Mouse (Mus musculus) stomach, embryonic 15.5 days (tissue): Measurements from ENCODE around the gene Tmem211. TPM values are rescaled to one million over a fixed set of nuclear protein-coding genes. Genes with fewer than 3 reads are reported as not detected.

Experiments
- ATAC-seq: fragments of 200-750 bp; cut with Nextera tagmentation; 2 replicates; pipeline ENCODE4 v1.8.0; 2017; ENCODE audit warnings: low read depth, moderate number of reproducible peaks, moderate TSS enrichment; ENCODE audit not compliant: insufficient read depth, low FRiP score
- H3K27ac ChIP-seq: fragments of 300-500 bp; sonication (generic); 2 replicates; pipeline ENCODE4 v1.5.1; 2015; ENCODE audit warnings: mild to moderate bottlenecking, inconsistent platforms
- H3K27me3 ChIP-seq: fragments of 300-500 bp; sonication (generic); replicated peaks from 2 replicates; pipeline ENCODE4 v1.6.1; 2015; ENCODE audit warnings: inconsistent platforms
- H3K36me3 ChIP-seq: fragments of 300-500 bp; sonication (generic); 2 replicates; pipeline ENCODE4 v1.6.1; 2015; ENCODE audit warnings: inconsistent platforms
- H3K4me1 ChIP-seq: fragments of 300-500 bp; sonication (generic); 2 replicates; pipeline ENCODE4 v1.6.1; 2015; ENCODE audit warnings: inconsistent platforms
- H3K4me2 ChIP-seq: fragments of 300-500 bp; sonication (generic); 2 replicates; pipeline ENCODE4 v1.6.1; 2015; ENCODE audit warnings: mild to moderate bottlenecking, inconsistent platforms
- H3K4me3 ChIP-seq: fragments of 300-500 bp; sonication (generic); replicated peaks from 2 replicates; pipeline ENCODE4 v1.5.1; 2015; ENCODE audit warnings: inconsistent platforms
- H3K9ac ChIP-seq: fragments of 300-500 bp; sonication (generic); 2 replicates; pipeline ENCODE4 v1.6.1; 2015; ENCODE audit warnings: inconsistent platforms
- H3K9me3 ChIP-seq: fragments of 300-500 bp; sonication (generic); 2 replicates; pipeline ENCODE4 v1.6.1; 2016; ENCODE audit warnings: inconsistent platforms
- WGBS: fragments of 180-500 bp; shearing (Covaris S2); methylation state at CpG from one replicate; pipeline ENCODE4 v1.1.7; 2015; 5-methylcytosine and 5-hydroxymethylcytosine counted together
- polyA plus RNA-seq: library from polyadenylated mRNA; unstranded; fragments of >200 nt; fragmentation: Nextera tagmentation; extraction: Ambion mirVana; gene quantifications from 2 replicates; pipeline ENCODE4 v1.2.1, GENCODE M21; 2015

Tmem211 gene
- 0.48 and 0.57 TPM in 2 replicates for polyA plus RNA-seq

DNA sequence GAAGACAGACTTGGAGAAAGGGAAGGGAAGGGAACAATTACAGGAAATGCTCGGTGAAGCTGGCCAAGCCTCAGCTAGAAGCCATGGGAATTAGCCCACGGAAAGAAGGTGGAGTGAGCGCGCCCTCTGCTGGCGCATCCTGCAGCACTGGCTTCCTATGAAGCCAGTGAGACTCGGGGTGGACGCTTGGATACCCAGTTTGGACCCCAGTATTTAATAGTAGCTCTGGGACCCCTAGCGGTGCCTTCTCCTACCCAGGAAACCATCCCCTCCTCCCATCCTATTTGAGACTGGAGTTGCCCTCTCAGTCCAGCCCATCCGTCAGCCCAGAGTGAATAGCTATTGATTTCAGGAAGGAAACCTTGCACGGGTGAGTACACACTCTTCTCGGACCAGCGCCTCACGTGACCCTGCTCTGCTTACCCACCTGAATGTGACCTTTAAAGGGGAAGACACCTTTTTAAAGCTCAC is at the start of gene Tmem211:
Tmem211 (plus strand) TSS at position 278 of the 471 bp plus-strand sequence.
- Histone ChIP-seq H3K4me1 (peaks cover 16% of the 10 kb centered on the region), H3K36me3 (no peaks in the 10 kb centered on the region), H3K4me3 (peak within 1 kb of the TSS; percentile 26), H3K9ac (no peak within 1 kb of the TSS), H3K4me2 (peak within 1 kb of the TSS; percentile 54), H3K27me3 (no peaks in the 10 kb centered on the region), H3K9me3 (no peaks in the 10 kb centered on the region), H3K27ac (peak within 1 kb of the TSS; percentile 40)
- under 1% methylated on average over 13 of the region's 13 CpGs for WGBS
- peak; percentile 72 for ATAC-seq

- H3K9me3 ChIP-seq: no peaks in the 10 kb centered on the region
- H3K4me1 ChIP-seq: peaks cover 10% of the 10 kb centered on the region; the same call in 1 of the 2 replicates
These were observed 47.3 kb upstream of the Tmem211 start for GRCm38 (mm10) chr5:113179451-113179842.

DNA sequence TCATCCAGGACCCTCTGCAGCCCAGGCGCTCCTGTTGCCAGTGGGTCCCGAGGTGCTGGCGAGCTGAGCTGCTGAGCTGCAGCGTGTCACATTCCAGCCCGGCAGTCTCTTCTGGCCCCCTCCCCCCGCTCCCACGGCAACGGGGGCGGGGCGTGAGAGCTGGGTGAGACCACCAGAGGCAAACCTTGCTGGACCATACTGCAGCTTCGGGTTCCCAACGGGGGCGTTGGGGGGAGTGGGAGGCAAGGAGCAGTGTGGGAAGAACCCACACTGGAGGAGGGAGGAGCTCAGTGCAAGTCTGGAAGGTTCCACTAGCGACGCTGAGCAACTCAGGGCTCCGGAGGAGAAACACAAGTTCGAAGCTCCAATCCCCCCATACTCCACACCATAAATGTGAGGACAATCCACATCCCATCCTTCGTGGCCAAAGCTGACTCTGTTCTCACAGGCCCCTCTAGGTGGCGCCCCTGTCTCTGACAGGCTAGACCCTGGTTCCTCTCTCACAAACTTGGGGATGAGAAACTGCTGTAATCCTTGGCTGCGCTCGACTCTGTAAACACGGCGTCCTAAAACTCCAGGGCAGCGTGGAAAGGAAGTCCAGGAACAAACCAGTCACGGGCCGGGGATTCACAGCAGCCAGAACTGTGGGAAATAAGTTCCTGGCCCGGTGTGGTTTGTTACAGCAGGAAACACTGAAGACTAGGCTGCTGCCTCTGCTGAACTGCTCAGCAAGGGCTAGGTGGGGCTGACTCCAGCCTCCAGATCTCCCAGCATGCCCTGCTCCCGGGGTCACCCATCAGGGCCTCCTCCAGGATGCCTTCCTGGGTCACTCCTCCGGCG is 46.6 kb upstream of the Tmem211 start:
- Histone ChIP-seq H3K4me1 (peaks cover 10% of the 10 kb centered on the region; the same call in 1 of the 2 replicates), H3K9me3 (no peaks in the 10 kb centered on the region), H3K27ac (peak overlapping the region; percentile 90), H3K9ac (no peak overlapping the region), H3K4me3 (peak overlapping the region; percentile 30), H3K36me3 (0 out of 2 replicates have a peak, but pooled peaks cover 6% of the 10 kb centered on the region), H3K27me3 (no peaks in the 10 kb centered on the region), H3K4me2 (peak overlapping the region; percentile 52)
- ATAC-seq: peak; percentile 56
- WGBS: 2% methylated on average over 30 of the region's 30 CpGs

More at GRCm38 (mm10) chr5:113179451-113179842, 47.3 kb upstream of the Tmem211 start:
- 0 out of 2 replicates have a peak, but pooled peaks cover 6% of the 10 kb centered on the region for H3K36me3 ChIP-seq
- H3K9ac ChIP-seq: no peak overlapping the region
- 18% methylated on average over 6 of the region's 9 CpGs for WGBS
- peak overlapping the region; percentile 52 for H3K4me2 ChIP-seq
- peak overlapping the region; percentile 30 for H3K4me3 ChIP-seq
- H3K27ac ChIP-seq: peak overlapping the region; percentile 90
- peak; percentile 3; the same call in 1 of the 2 replicates for ATAC-seq
- no peaks in the 10 kb centered on the region for H3K27me3 ChIP-seq

GRCm38 (mm10) chr5:113180755-113181154 is 46.0 kb upstream of the Tmem211 start:
- WGBS: 73% methylated on average over 15 of the region's 15 CpGs
- H3K36me3 ChIP-seq: 0 out of 2 replicates have a peak, but pooled peaks cover 6% of the 10 kb centered on the region
- H3K9ac ChIP-seq: no peak overlapping the region
- H3K27ac ChIP-seq: peak overlapping the region; percentile 90
- peak overlapping the region; percentile 52 for H3K4me2 ChIP-seq
- peak overlapping the region; percentile 30; the same call in 1 of the 2 replicates for H3K4me3 ChIP-seq
- peak; percentile 8; the same call in 1 of the 2 replicates for ATAC-seq
- no peaks in the 10 kb centered on the region for H3K27me3 ChIP-seq
- H3K4me1 ChIP-seq: peaks cover 10% of the 10 kb centered on the region; the same call in 1 of the 2 replicates
- H3K9me3 ChIP-seq: no peaks in the 10 kb centered on the region

GRCm38 (mm10) chr5:113181441-113181840 is 45.3 kb upstream of the Tmem211 start:
- WGBS: 34% methylated on average over 6 of the region's 6 CpGs
- Histone ChIP-seq H3K4me1 (peaks cover 10% of the 10 kb centered on the region; the same call in 1 of the 2 replicates), H3K27ac (peak overlapping the region; percentile 90; the same call in 1 of the 2 replicates), H3K9ac (no peak overlapping the region), H3K9me3 (no peaks in the 10 kb centered on the region), H3K27me3 (no peaks in the 10 kb centered on the region), H3K36me3 (0 out of 2 replicates have a peak, but pooled peaks cover 6% of the 10 kb centered on the region), H3K4me2 (no peak overlapping the region), H3K4me3 (no peak overlapping the region)
- ATAC-seq: no peak

DNA sequence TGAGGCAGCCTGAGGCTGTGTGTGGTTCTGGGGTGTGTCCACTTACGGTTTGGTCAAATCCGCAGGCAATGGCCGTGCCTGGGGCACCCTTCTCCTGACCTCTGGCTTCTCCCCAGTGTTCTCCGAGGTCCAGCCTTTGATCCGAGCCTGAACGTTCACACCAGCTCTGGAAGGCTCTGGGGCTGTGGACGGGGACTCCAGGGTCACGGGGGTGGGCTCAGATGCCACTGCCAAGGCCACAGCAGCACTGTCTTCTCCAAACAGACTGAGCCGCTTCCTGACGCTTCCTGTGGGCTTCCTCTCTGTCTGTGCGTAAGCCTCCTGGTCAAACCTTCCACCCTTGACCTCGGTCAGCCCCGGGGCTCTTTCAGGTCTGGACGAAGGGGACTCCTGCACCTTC is 36.2 kb upstream of the Tmem211 start:
- no peaks in the 10 kb centered on the region for H3K9me3 ChIP-seq
- no peak overlapping the region for H3K4me3 ChIP-seq
- 68% methylated on average over 14 of the region's 14 CpGs for WGBS
- no peak overlapping the region for H3K27ac ChIP-seq
- H3K9ac ChIP-seq: no peak overlapping the region
- no peaks in the 10 kb centered on the region for H3K4me1 ChIP-seq
- H3K4me2 ChIP-seq: no peak overlapping the region
- ATAC-seq: no peak
- peaks cover 10% of the 10 kb centered on the region; the same call in 1 of the 2 replicates for H3K36me3 ChIP-seq
- H3K27me3 ChIP-seq: no peaks in the 10 kb centered on the region

- Histone ChIP-seq H3K9ac (no peak overlapping the region), H3K4me2 (no peak overlapping the region), H3K4me1 (no peaks in the 10 kb centered on the region), H3K4me3 (no peak overlapping the region), H3K27me3 (no peaks in the 10 kb centered on the region), H3K36me3 (peaks cover 6% of the 10 kb centered on the region; the same call in 1 of the 2 replicates), H3K27ac (no peak overlapping the region), H3K9me3 (no peaks in the 10 kb centered on the region)
- no peak for ATAC-seq
- 67% methylated on average over 14 of the region's 14 CpGs for whole genome bisulfite sequencing
These were observed 34.8 kb upstream of the Tmem211 start for GRCm38 (mm10) chr5:113191901-113192300.

DNA sequence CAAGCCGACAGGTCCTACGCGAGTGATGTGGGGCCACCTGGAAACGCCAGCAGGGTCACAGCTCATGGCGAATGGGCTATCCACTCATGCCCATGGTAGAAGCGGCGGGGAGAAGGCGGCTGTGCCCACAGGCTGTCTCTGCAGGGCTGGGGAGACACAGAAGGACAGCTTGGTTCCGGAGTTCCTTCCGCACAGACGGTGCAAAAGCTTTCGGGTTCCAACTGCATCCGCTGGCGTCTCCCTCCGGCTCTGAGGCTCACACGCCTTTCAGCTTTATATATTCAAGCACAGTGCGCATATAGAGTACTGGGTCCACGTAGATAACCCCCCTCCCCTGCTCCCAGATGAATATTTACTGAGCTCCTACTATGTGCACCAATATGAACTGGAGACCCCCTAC is 32.9 kb upstream of the Tmem211 start:
- Histone ChIP-seq H3K9ac (no peak overlapping the region), H3K4me3 (no peak overlapping the region), H3K27ac (no peak overlapping the region), H3K27me3 (no peaks in the 10 kb centered on the region), H3K36me3 (0 out of 2 replicates have a peak, but pooled peaks cover 4% of the 10 kb centered on the region), H3K4me1 (0 out of 2 replicates have a peak, but pooled peaks cover under 1% of the 10 kb centered on the region), H3K9me3 (no peaks in the 10 kb centered on the region), H3K4me2 (no peak overlapping the region)
- 89% methylated on average over 18 of the region's 18 CpGs for WGBS
- ATAC-seq: no peak

DNA sequence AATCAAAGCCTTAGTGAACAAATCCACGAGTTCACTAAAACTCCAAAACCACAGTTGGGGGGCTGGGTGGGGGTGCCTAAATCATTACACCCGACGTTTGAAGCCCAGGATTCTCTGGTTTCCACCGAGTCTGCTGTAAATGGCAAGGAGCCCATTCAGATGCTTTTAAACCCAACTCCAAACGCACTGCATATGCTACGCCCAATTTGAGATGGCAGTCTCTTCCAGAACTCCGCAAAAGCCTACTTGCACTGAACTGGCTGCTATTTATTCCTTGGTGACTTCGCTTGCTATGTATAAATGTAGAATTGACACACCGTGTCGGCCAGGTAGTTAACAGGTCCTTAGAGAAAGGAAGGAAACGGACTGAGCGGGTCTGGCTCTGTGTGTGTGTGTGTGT is 31.3 kb upstream of the Tmem211 start:
- no peaks in the 10 kb centered on the region for H3K27me3 ChIP-seq
- H3K9me3 ChIP-seq: no peaks in the 10 kb centered on the region
- no peaks in the 10 kb centered on the region for H3K36me3 ChIP-seq
- H3K4me1 ChIP-seq: 0 out of 2 replicates have a peak, but pooled peaks cover 7% of the 10 kb centered on the region
- no peak for ATAC-seq
- no peak overlapping the region for H3K27ac ChIP-seq
- H3K9ac ChIP-seq: no peak overlapping the region
- H3K4me3 ChIP-seq: no peak overlapping the region
- H3K4me2 ChIP-seq: no peak overlapping the region
- 75% methylated on average over 12 of the region's 12 CpGs for WGBS

DNA sequence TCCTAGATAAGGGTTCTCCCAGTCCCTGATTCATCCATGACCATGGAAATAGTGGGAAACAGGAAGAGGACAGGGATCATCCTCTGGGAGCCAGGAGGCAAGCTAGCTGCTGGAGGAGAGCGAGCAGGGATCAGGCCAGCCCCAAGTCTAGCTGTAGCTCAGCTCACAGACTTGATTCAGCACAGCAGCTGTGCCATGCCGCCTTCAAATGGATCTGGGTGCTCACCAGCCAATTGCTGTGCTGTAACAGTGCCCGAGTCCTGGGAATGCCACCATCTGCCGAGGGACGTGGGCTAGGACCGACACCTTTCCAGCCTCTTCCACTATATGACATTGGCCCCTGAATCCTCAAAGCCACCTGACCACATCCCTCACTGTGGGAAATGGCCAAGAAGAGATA is 30.8 kb upstream of the Tmem211 start:
- Histone ChIP-seq H3K9me3 (no peaks in the 10 kb centered on the region), H3K27ac (no peak overlapping the region), H3K36me3 (no peaks in the 10 kb centered on the region), H3K4me1 (0 out of 2 replicates have a peak, but pooled peaks cover 7% of the 10 kb centered on the region), H3K27me3 (no peaks in the 10 kb centered on the region), H3K9ac (no peak overlapping the region), H3K4me2 (no peak overlapping the region), H3K4me3 (no peak overlapping the region)
- 84% methylated on average over 6 of the region's 6 CpGs for WGBS
- ATAC-seq: no peak

GRCm38 (mm10) chr5:113196916-113197794 is 29.6 kb upstream of the Tmem211 start:
- 0 out of 2 replicates have a peak, but pooled peaks cover 7% of the 10 kb centered on the region for H3K4me1 ChIP-seq
- peak overlapping the region; percentile 36; the same call in 1 of the 2 replicates for H3K27ac ChIP-seq
- H3K36me3 ChIP-seq: no peaks in the 10 kb centered on the region
- H3K27me3 ChIP-seq: no peaks in the 10 kb centered on the region
- no peak overlapping the region for H3K4me3 ChIP-seq
- no peak for ATAC-seq
- WGBS: 41% methylated on average over 9 of the region's 9 CpGs
- H3K9me3 ChIP-seq: no peaks in the 10 kb centered on the region
- no peak overlapping the region for H3K4me2 ChIP-seq
- no peak overlapping the region for H3K9ac ChIP-seq
